Mouse (Mus musculus): Measurements from ENCODE around the gene Ttc25. TPM values are rescaled to one million over a fixed set of nuclear protein-coding genes. Genes with fewer than 3 reads are reported as not detected.

The Ttc25 gene
- polyA plus RNA-seq, 2 experiments = 0.03 to 0.13 TPM

- Histone ChIP-seq H3K36me3 (replicated peaks; ENCODE audit: control insufficient read depth, insufficient read depth, low read depth) (no peaks in the 10 kb centered on the region), H3K4me1 (replicated peaks; ENCODE audit: control insufficient read depth in 2 of 2, insufficient read depth in 2 of 2, low read length in 1 of 2) (peaks cover 4 to 10% of the 10 kb centered on the region in 2 experiments; a peak in 3 of 4 replicates), H3K4me2 (ENCODE audit: low read depth) (peak overlapping the region; percentile 37), H3K27ac (no peak overlapping the region), H3K27me3 (ENCODE audit: control insufficient read depth, insufficient read depth, low read length) (no peaks in the 10 kb centered on the region), H3K9me3 (ENCODE audit: control insufficient read depth, low read length) (no peaks in the 10 kb centered on the region), H3K4me3 (ENCODE audit: insufficient read depth in 1 of 2, low read depth in 2 of 2, low read length in 2 of 2) (no peak overlapping the region), H3K9ac (replicated peaks) (no peak overlapping the region)
- ATAC-seq (ENCODE audit: insufficient read depth) (no peak), DNase-seq (ENCODE audit: low read depth in 3 of 3, low spot score in 3 of 3) (peak; percentile 30 to 51 (median 33))
- TF ChIP-seq CTCF (IDR thresholded peaks at IDR 0.05; ENCODE audit: low read depth) (peak; percentile 85), EP300 (IDR thresholded peaks at IDR 0.05; ENCODE audit: low read depth) (no peak)
- 8% methylated on average over 8 of the region's 8 CpGs for WGBS (ENCODE audit: insufficient replicate concordance)
Measured at GRCm38 (mm10) chr11:100570430-100571201, 25.2 kb downstream of the Ttc25 start.

GRCm38 (mm10) chr11:100571202-100571567, 25.8 kb downstream of the Ttc25 start:
- Histone ChIP-seq H3K4me1 (replicated peaks; ENCODE audit: control insufficient read depth in 2 of 2, insufficient read depth in 2 of 2, low read length in 1 of 2) (peaks cover 6 to 13% of the 10 kb centered on the region in 2 experiments; a peak in 3 of 4 replicates), H3K4me3 (ENCODE audit: insufficient read depth in 1 of 2, low read depth in 2 of 2, low read length in 2 of 2) (no peak overlapping the region), H3K27me3 (ENCODE audit: control insufficient read depth, insufficient read depth, low read length) (no peaks in the 10 kb centered on the region), H3K4me2 (ENCODE audit: low read depth) (peak overlapping the region; percentile 37), H3K9ac (replicated peaks) (no peak overlapping the region), H3K9me3 (ENCODE audit: control insufficient read depth, low read length) (no peaks in the 10 kb centered on the region), H3K36me3 (replicated peaks; ENCODE audit: control insufficient read depth, insufficient read depth, low read depth) (no peaks in the 10 kb centered on the region), H3K27ac (no peak overlapping the region)
- DNase-seq (ENCODE audit: low read depth in 3 of 3, low spot score in 3 of 3) (no peak), ATAC-seq (ENCODE audit: insufficient read depth) (no peak)
- 10% methylated on average over 16 of the region's 16 CpGs for WGBS (ENCODE audit: insufficient replicate concordance)
- TF ChIP-seq CTCF (IDR thresholded peaks at IDR 0.05; ENCODE audit: low read depth) (no peak), EP300 (IDR thresholded peaks at IDR 0.05; ENCODE audit: low read depth) (no peak)

GRCm38 (mm10) chr11:100574188-100574587, 28.8 kb downstream of the Ttc25 start:
- H3K27ac ChIP-seq = no peak overlapping the region
- H3K9ac ChIP-seq (replicated peaks) = no peak overlapping the region
- WGBS (ENCODE audit: insufficient replicate concordance) = 33% methylated on average over 3 of the region's 3 CpGs
- no peaks in the 10 kb centered on the region for H3K36me3 ChIP-seq (replicated peaks; ENCODE audit: control insufficient read depth, insufficient read depth, low read depth)
- H3K4me1 ChIP-seq (replicated peaks; ENCODE audit: control insufficient read depth in 2 of 2, insufficient read depth in 2 of 2, low read length in 1 of 2) = peaks cover 6 to 13% of the 10 kb centered on the region in 2 experiments; a peak in 3 of 4 replicates
- H3K4me2 ChIP-seq (ENCODE audit: low read depth) = peak overlapping the region; percentile 78
- DNase-seq (ENCODE audit: low read depth in 3 of 3, low spot score in 3 of 3) (no peak), ATAC-seq (ENCODE audit: insufficient read depth) (no peak)
- H3K27me3 ChIP-seq (ENCODE audit: control insufficient read depth, insufficient read depth, low read length) = no peaks in the 10 kb centered on the region
- TF ChIP-seq EP300 (IDR thresholded peaks at IDR 0.05; ENCODE audit: low read depth) (no peak), CTCF (IDR thresholded peaks at IDR 0.05; ENCODE audit: low read depth) (no peak)
- H3K9me3 ChIP-seq (ENCODE audit: control insufficient read depth, low read length) = no peaks in the 10 kb centered on the region
- peak overlapping the region; percentile 69 to 71 for H3K4me3 ChIP-seq (ENCODE audit: insufficient read depth in 1 of 2, low read depth in 2 of 2, low read length in 2 of 2)

GRCm38 (mm10) chr11:100574708-100575483, 29.5 kb downstream of the Ttc25 start, which contains the start of gene Cnp:
Gene Cnp (plus strand): TSS chr11:100574904.
- ATAC-seq (ENCODE audit: insufficient read depth) (peak; percentile 74), DNase-seq (ENCODE audit: low read depth in 3 of 3, low spot score in 3 of 3) (peak in 2 of 3 experiments; percentile 22 to 23)
- Histone ChIP-seq H3K27me3 (ENCODE audit: control insufficient read depth, insufficient read depth, low read length) (no peaks in the 10 kb centered on the region), H3K27ac (no peak within 1 kb of the TSS), H3K4me2 (ENCODE audit: low read depth) (peak within 1 kb of the TSS; percentile 78), H3K4me3 (ENCODE audit: insufficient read depth in 1 of 2, low read depth in 2 of 2, low read length in 2 of 2) (peak within 1 kb of the TSS; percentile 69 to 71), H3K36me3 (replicated peaks; ENCODE audit: control insufficient read depth, insufficient read depth, low read depth) (no peaks in the 10 kb centered on the region; the same call in 1 of the 2 replicates), H3K4me1 (replicated peaks; ENCODE audit: control insufficient read depth in 2 of 2, insufficient read depth in 2 of 2, low read length in 1 of 2) (peaks cover 6 to 13% of the 10 kb centered on the region in 2 experiments; a peak in 3 of 4 replicates), H3K9ac (replicated peaks) (peak within 1 kb of the TSS; percentile 63), H3K9me3 (ENCODE audit: control insufficient read depth, low read length) (no peaks in the 10 kb centered on the region)
- TF ChIP-seq EP300 (IDR thresholded peaks at IDR 0.05; ENCODE audit: low read depth) = no peak
- TF ChIP-seq CTCF (IDR thresholded peaks at IDR 0.05; ENCODE audit: low read depth) = no peak
- 1% methylated on average over 47 of the region's 47 CpGs for WGBS (ENCODE audit: insufficient replicate concordance)

- Histone ChIP-seq H3K4me3 (ENCODE audit: insufficient read depth in 1 of 2, low read depth in 2 of 2, low read length in 2 of 2) (peak overlapping the region; percentile 69 to 71), H3K9ac (replicated peaks) (peak overlapping the region; percentile 63), H3K27ac (no peak overlapping the region), H3K36me3 (replicated peaks; ENCODE audit: control insufficient read depth, insufficient read depth, low read depth) (no peaks in the 10 kb centered on the region; the same call in 1 of the 2 replicates), H3K4me2 (ENCODE audit: low read depth) (peak overlapping the region; percentile 78), H3K9me3 (ENCODE audit: control insufficient read depth, low read length) (no peaks in the 10 kb centered on the region), H3K4me1 (replicated peaks; ENCODE audit: control insufficient read depth in 2 of 2, insufficient read depth in 2 of 2, low read length in 1 of 2) (peaks cover 6 to 13% of the 10 kb centered on the region in 2 experiments; a peak in 3 of 4 replicates), H3K27me3 (ENCODE audit: control insufficient read depth, insufficient read depth, low read length) (no peaks in the 10 kb centered on the region)
- peak; percentile 36; the same call in 1 of the 2 replicates for ATAC-seq (ENCODE audit: insufficient read depth)
- no peak for DNase-seq (ENCODE audit: low read depth in 3 of 3, low spot score in 3 of 3)
- 16% methylated on average over 2 of the region's 2 CpGs for WGBS (ENCODE audit: insufficient replicate concordance)
- TF ChIP-seq CTCF (IDR thresholded peaks at IDR 0.05; ENCODE audit: low read depth) = no peak
- no peak for TF ChIP-seq EP300 (IDR thresholded peaks at IDR 0.05; ENCODE audit: low read depth)
Measured at GRCm38 (mm10) chr11:100575484-100575855, 30.1 kb downstream of the Ttc25 start.

All from liver, embryonic 14.5 days (tissue).